Mouse (Mus musculus): ENCODE results near the gene Mgrn1.
A peak's percentile ranks its signal among the peaks of the same experiment; 100 is the strongest.

Mgrn1 gene

GRCm38 (mm10) chr16:4885760-4886689, at the start of gene Mgrn1:
Gene Mgrn1, plus strand, starts transcription at chr16:4886249.
- DNase-seq: peak; percentile 95

GRCm38 (mm10) chr16:4837631-4838030, 48.4 kb upstream of the Mgrn1 start:
- no peak for DNase-seq

- DNase-seq: no peak
Observed at GRCm38 (mm10) chr16:4839552-4839951, 46.5 kb upstream of the Mgrn1 start.

GRCm38 (mm10) chr16:4840231-4840630, 45.8 kb upstream of the Mgrn1 start:
- DNase-seq: no peak

- DNase-seq: no peak
Observed at GRCm38 (mm10) chr16:4847041-4847440, 39.0 kb upstream of the Mgrn1 start.

- DNase-seq: no peak
Observed at GRCm38 (mm10) chr16:4848090-4848489, 38.0 kb upstream of the Mgrn1 start.

- no peak for DNase-seq
Observed at GRCm38 (mm10) chr16:4850361-4850760, 35.7 kb upstream of the Mgrn1 start.

GRCm38 (mm10) chr16:4850938-4851628, 35.0 kb upstream of the Mgrn1 start:
- no peak for DNase-seq

GRCm38 (mm10) chr16:4855046-4855650, 30.9 kb upstream of the Mgrn1 start:
- no peak for DNase-seq

- DNase-seq: peak; percentile 68 to 86
Observed at GRCm38 (mm10) chr16:4861392-4861791, 24.7 kb upstream of the Mgrn1 start.

GRCm38 (mm10) chr16:4862863-4863483, 23.1 kb upstream of the Mgrn1 start:
- peak; percentile 61 to 85 for DNase-seq

- no peak for DNase-seq
Observed at GRCm38 (mm10) chr16:4863742-4864141, 22.3 kb upstream of the Mgrn1 start.

GRCm38 (mm10) chr16:4866101-4866695, 19.9 kb upstream of the Mgrn1 start:
- DNase-seq: peak; percentile 83 to 84

- no peak for DNase-seq
Observed at GRCm38 (mm10) chr16:4870490-4870889, 15.6 kb upstream of the Mgrn1 start.

GRCm38 (mm10) chr16:4871926-4872325, 14.1 kb upstream of the Mgrn1 start:
- DNase-seq: no peak

GRCm38 (mm10) chr16:4875198-4876032, 10.6 kb upstream of the Mgrn1 start:
- DNase-seq: no peak

- peak; percentile 85 to 94 for DNase-seq
Observed at GRCm38 (mm10) chr16:4876033-4876680, 9.9 kb upstream of the Mgrn1 start.

GRCm38 (mm10) chr16:4877195-4877594, 8.9 kb upstream of the Mgrn1 start:
- DNase-seq: no peak

- no peak for DNase-seq
Observed at GRCm38 (mm10) chr16:4877701-4878100, 8.3 kb upstream of the Mgrn1 start.

- peak in 1 of 2 experiments; percentile 61 for DNase-seq
Observed at GRCm38 (mm10) chr16:4878192-4878885, 7.7 kb upstream of the Mgrn1 start.
